Mouse (Mus musculus): ENCODE data around the gene Narf. TPM values are rescaled to one million over a fixed set of nuclear protein-coding genes. Genes with fewer than 3 reads are reported as not detected.

The Narf gene
- polyA plus RNA-seq, 1 experiment = 88.5 TPM

- DNase-seq (ENCODE audit: low read depth) = no peak
- no peak for TF ChIP-seq POLR2A (IDR thresholded peaks at IDR 0.05; ENCODE audit: borderline replicate concordance, extremely low read depth, insufficient read depth, insufficient read length, poor library complexity, severe bottlenecking)
- TF ChIP-seq CTCF (IDR thresholded peaks at IDR 0.05; ENCODE audit: borderline replicate concordance, extremely low read depth, insufficient read depth, insufficient read length) = no peak
Measured at GRCm38 (mm10) chr11:121300265-121300664, 63.2 kb downstream of the Narf start.

DNA sequence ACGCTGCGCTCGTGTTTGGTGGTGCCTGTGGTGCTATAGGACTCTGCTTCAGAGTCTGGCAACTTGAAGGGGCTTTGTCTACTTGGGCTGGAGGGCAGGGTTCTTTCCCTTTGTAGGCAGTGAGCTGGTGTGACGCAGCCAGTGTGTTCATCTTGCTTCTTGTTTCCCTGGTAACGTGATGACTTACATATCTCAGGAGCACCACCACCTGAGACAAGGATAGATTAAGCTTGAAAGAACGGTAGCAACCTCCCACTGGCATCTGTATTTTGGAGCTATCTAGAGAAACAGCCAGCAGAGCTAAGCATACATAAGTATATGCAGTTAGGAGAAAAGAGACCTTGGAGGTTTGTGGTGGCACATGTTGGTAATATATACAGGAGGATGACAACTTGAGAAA, 68.3 kb downstream of the Narf start:
- TF ChIP-seq POLR2A (IDR thresholded peaks at IDR 0.05; ENCODE audit: borderline replicate concordance, extremely low read depth, insufficient read depth, insufficient read length, poor library complexity, severe bottlenecking) = no peak
- DNase-seq (ENCODE audit: low read depth) = no peak

Other genes starting within 250 kb of the Narf start
- 187 and 202 TPM in 2 replicates for gene Csnk1d, start 245.9 kb upstream of the Narf start, polyA plus RNA-seq (2012; rRNA removed)
- 0.08 TPM in 1 of 2 replicates, not detected in the other for gene Cd7, start 197.8 kb upstream of the Narf start, polyA plus RNA-seq (2012; rRNA removed)
- gene Sectm1b, start 173.7 kb upstream of the Narf start, polyA plus RNA-seq (2012; rRNA removed) = not detected in 2 replicates
- 0.19 TPM in 1 of 2 replicates, not detected in the other for gene Sectm1a, start 156.0 kb upstream of the Narf start, polyA plus RNA-seq (2012; rRNA removed)
- not detected in 2 replicates for gene Tex19.2, start 118.6 kb upstream of the Narf start, polyA plus RNA-seq (2012; rRNA removed)
- not detected in 2 replicates for gene Tex19.1, start 91.1 kb upstream of the Narf start, polyA plus RNA-seq (2012; rRNA removed)
- gene Uts2r, start 77.0 kb upstream of the Narf start, polyA plus RNA-seq (2012; rRNA removed) = 0.26 and 0.30 TPM in 2 replicates
- gene Hexdc, start 32.8 kb upstream of the Narf start, polyA plus RNA-seq (2012; rRNA removed) = 70.6 and 92.9 TPM in 2 replicates
- gene Ogfod3, start 32.5 kb upstream of the Narf start, polyA plus RNA-seq (2012; rRNA removed) = 8.4 and 11.9 TPM in 2 replicates
- 44.1 and 56.4 TPM in 2 replicates for gene Cybc1, start 7.9 kb upstream of the Narf start, polyA plus RNA-seq (2012; rRNA removed)
- gene Foxk2, start 22.7 kb downstream of the Narf start, polyA plus RNA-seq (2012; rRNA removed) = 67.6 and 85.4 TPM in 2 replicates
- 78.0 and 95.7 TPM in 2 replicates for gene Wdr45b, start 117.2 kb downstream of the Narf start, polyA plus RNA-seq (2012; rRNA removed)
- gene Rab40b, start 151.0 kb downstream of the Narf start, polyA plus RNA-seq (2012; rRNA removed) = 5.5 and 5.7 TPM in 2 replicates
- gene Fn3krp, start 184.1 kb downstream of the Narf start, polyA plus RNA-seq (2012; rRNA removed) = 12.1 and 15.4 TPM in 2 replicates
- 4.1 TPM in 2 replicates for gene Fn3k, start 197.7 kb downstream of the Narf start, polyA plus RNA-seq (2012; rRNA removed)
- gene Tbcd, start 214.7 kb downstream of the Narf start, polyA plus RNA-seq (2012; rRNA removed) = 80.9 and 84.6 TPM in 2 replicates